Mouse (Mus musculus): Measurements from ENCODE around the gene Reep3. TPM values are rescaled to one million over a fixed set of nuclear protein-coding genes. Genes with fewer than 3 reads are reported as not detected.
"Not testable (repeated sequence)": the region's sequence is repeated elsewhere in the genome, so short reads cannot be mapped to it uniquely, and the experiment has no call there.

Reep3 gene
- polyA plus RNA-seq, 1 experiment, result 13.2 TPM

DNA sequence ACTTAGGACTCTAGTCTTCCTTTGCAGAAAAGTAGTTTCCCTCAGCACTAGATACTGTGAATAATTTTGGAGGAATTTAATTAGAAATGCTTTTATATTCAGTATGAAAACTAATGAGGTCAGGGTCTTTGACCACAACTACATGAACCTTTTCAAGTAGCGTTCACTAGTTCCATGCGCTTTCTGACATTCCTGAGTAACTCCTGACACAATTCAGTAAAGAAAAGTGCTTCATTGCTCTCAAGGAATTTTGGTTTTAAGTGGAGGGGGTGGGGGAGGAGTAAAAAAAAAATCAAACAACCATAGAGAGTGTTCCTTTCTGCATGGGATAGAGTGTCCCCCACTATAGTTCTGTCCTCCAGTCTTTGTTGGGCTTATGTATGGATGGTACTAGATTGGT, 23.9 kb upstream of the Reep3 start:
- Histone ChIP-seq H3K4me3 (ENCODE audit: control insufficient read depth, insufficient read depth, low read length) (no peak overlapping the region), H3K27me3 (ENCODE audit: control insufficient read depth, insufficient read depth, low read length) (peaks cover 2% of the 10 kb centered on the region; the same call in 1 of the 2 replicates), H3K27ac (ENCODE audit: control insufficient read depth, insufficient read depth, low read length) (no peak overlapping the region), H3K4me1 (replicated peaks; ENCODE audit: control insufficient read depth, insufficient read depth, low read length) (peaks cover 6% of the 10 kb centered on the region), H3K36me3 (ENCODE audit: control insufficient read depth, insufficient read depth, low read length) (no peaks in the 10 kb centered on the region)
- TF ChIP-seq CTCF (IDR thresholded peaks at IDR 0.05; ENCODE audit: borderline replicate concordance, control insufficient read depth, extremely low read depth, insufficient read depth, low read length, poor library complexity) (no peak), POLR2A (IDR thresholded peaks at IDR 0.05; ENCODE audit: control insufficient read depth, extremely low read depth, insufficient read depth, low read length, poor library complexity) (no peak)
- 96% methylated on average over 2 of the region's 2 CpGs for WGBS
- DNase-seq, result no peak

DNA sequence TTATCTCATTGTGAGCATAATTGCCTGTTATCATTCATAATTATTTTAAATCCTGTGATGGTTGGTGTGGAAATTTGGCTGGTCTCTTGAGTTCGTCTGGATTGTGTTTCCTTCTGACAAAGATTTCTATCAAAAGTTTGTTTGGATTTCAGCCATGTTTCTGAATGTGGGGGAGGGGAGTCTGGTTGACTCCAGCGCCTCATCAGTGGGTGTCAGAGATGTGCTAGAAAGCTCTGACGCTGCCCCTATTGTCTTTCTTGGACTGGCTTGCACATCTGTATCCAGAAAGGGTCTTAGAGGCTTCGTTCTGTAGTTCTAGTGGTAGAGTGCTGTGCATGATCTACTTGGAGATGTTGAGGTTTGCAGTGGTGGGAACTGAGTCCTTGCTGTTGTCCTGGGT, 23.4 kb upstream of the Reep3 start:
- Histone ChIP-seq H3K27me3 (ENCODE audit: control insufficient read depth, insufficient read depth, low read length) (no peaks in the 10 kb centered on the region), H3K27ac (ENCODE audit: control insufficient read depth, insufficient read depth, low read length) (no peak overlapping the region), H3K4me1 (replicated peaks; ENCODE audit: control insufficient read depth, insufficient read depth, low read length) (peaks cover 8% of the 10 kb centered on the region), H3K4me3 (ENCODE audit: control insufficient read depth, insufficient read depth, low read length) (no peak overlapping the region), H3K36me3 (ENCODE audit: control insufficient read depth, insufficient read depth, low read length) (no peaks in the 10 kb centered on the region)
- 83% methylated on average over 4 of the region's 4 CpGs for WGBS
- DNase-seq, result no peak
- no peak for TF ChIP-seq POLR2A (IDR thresholded peaks at IDR 0.05; ENCODE audit: control insufficient read depth, extremely low read depth, insufficient read depth, low read length, poor library complexity)
- no peak for TF ChIP-seq CTCF (IDR thresholded peaks at IDR 0.05; ENCODE audit: borderline replicate concordance, control insufficient read depth, extremely low read depth, insufficient read depth, low read length, poor library complexity)

DNA sequence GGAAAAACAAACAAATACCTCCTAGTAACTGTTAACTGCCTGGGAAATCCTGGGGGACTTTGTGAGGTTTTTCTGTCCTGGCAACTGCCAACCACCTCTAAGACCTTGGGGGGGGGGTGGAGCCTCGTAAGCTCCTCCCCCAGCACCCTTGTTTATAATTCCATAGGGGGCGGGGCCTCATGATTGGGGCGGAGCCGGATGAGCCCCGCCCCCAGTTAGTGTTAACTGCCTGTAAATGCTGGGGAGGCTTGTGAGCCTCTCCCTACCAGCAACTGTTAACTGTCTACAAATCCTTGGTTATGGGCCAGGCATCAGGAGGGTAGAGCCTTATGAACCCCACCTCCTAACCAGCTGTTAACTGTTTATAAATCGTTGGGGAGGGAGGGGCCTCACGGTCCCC, 22.5 kb upstream of the Reep3 start:
- no peak overlapping the region for H3K4me3 ChIP-seq (ENCODE audit: control insufficient read depth, insufficient read depth, low read length)
- H3K4me1 ChIP-seq (replicated peaks; ENCODE audit: control insufficient read depth, insufficient read depth, low read length), result peaks cover 11% of the 10 kb centered on the region
- WGBS, result 83% methylated on average over 7 of the region's 7 CpGs
- no peak for TF ChIP-seq POLR2A (IDR thresholded peaks at IDR 0.05; ENCODE audit: control insufficient read depth, extremely low read depth, insufficient read depth, low read length, poor library complexity)
- no peaks in the 10 kb centered on the region for H3K36me3 ChIP-seq (ENCODE audit: control insufficient read depth, insufficient read depth, low read length)
- no peak for DNase-seq
- H3K27me3 ChIP-seq (ENCODE audit: control insufficient read depth, insufficient read depth, low read length), result no peaks in the 10 kb centered on the region
- H3K27ac ChIP-seq (ENCODE audit: control insufficient read depth, insufficient read depth, low read length), result no peak overlapping the region

DNA sequence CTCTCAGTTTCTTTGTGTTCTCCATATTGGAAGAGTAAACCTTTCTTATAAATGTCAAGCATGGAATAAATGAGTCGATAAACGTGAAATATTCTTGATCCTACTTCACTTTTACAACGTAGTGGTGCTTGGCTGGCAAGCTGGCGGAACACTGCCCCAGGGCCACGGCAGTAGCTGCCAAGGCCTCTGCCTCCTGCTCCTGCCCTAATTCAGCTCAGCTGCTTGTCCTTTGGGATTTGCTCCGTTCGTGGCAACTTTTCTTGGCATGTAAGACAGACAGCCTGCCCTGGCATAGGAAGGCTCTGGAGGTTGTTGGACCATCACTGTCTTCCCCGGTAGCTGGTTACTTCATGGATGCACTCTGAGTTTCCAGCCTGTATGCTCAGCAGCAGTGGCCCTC, 19.5 kb upstream of the Reep3 start:
- WGBS, result 89% methylated on average over 8 of the region's 8 CpGs
- TF ChIP-seq CTCF (IDR thresholded peaks at IDR 0.05; ENCODE audit: borderline replicate concordance, control insufficient read depth, extremely low read depth, insufficient read depth, low read length, poor library complexity) (no peak), POLR2A (IDR thresholded peaks at IDR 0.05; ENCODE audit: control insufficient read depth, extremely low read depth, insufficient read depth, low read length, poor library complexity) (no peak)
- Histone ChIP-seq H3K4me3 (ENCODE audit: control insufficient read depth, insufficient read depth, low read length) (no peak overlapping the region), H3K27ac (ENCODE audit: control insufficient read depth, insufficient read depth, low read length) (no peak overlapping the region), H3K27me3 (ENCODE audit: control insufficient read depth, insufficient read depth, low read length) (no peaks in the 10 kb centered on the region), H3K36me3 (ENCODE audit: control insufficient read depth, insufficient read depth, low read length) (no peaks in the 10 kb centered on the region), H3K4me1 (replicated peaks; ENCODE audit: control insufficient read depth, insufficient read depth, low read length) (peaks cover 18% of the 10 kb centered on the region)
- no peak for DNase-seq

DNA sequence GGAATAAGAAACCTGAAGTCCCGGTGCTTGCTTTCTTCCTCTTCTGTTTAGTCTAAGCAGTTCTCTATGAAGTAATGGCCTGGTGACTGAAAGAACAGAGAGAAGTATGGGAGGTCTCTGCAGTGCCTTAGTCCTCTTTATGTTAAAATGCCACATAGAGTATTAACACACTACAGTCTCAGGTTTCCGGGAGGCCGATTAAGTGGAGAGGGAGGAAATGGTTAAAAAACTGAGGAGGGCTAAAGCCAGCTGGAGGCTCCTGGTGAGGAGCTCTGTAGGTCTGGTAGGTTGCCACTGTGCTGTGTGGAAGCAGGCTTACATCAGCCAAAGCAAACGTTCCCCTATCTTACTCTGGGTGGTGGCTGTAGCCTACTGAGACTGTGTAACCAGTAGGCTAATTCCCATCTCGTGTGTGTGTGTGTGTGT, 18.9 kb upstream of the Reep3 start:
- TF ChIP-seq CTCF (IDR thresholded peaks at IDR 0.05; ENCODE audit: borderline replicate concordance, control insufficient read depth, extremely low read depth, insufficient read depth, low read length, poor library complexity) (no peak), POLR2A (IDR thresholded peaks at IDR 0.05; ENCODE audit: control insufficient read depth, extremely low read depth, insufficient read depth, low read length, poor library complexity) (no peak)
- Histone ChIP-seq H3K27me3 (ENCODE audit: control insufficient read depth, insufficient read depth, low read length) (no peaks in the 10 kb centered on the region), H3K27ac (ENCODE audit: control insufficient read depth, insufficient read depth, low read length) (no peak overlapping the region), H3K4me3 (ENCODE audit: control insufficient read depth, insufficient read depth, low read length) (no peak overlapping the region), H3K36me3 (ENCODE audit: control insufficient read depth, insufficient read depth, low read length) (no peaks in the 10 kb centered on the region), H3K4me1 (replicated peaks; ENCODE audit: control insufficient read depth, insufficient read depth, low read length) (peaks cover 18% of the 10 kb centered on the region)
- no peak for DNase-seq
- 24% methylated on average over 5 of the region's 5 CpGs for WGBS

DNA sequence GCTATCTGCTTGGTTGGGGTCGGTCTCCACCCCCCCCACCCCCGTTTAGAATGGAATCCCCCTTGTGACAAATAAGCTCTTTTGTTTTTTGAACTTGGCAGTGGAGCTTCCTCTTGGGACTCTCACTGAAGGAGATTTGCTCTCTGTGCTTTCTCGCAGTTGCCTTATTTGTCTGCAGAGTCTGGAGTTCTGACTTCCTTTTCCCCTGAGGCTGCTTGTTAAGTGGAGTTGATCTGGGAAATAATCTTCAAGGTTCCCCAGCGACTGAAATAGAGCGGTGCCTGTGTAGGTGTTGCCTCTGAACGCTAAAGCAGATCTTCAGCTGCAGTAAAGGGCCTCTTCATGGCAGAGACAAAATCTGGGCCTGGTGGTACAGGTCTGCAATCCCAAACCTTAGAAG, 18.4 kb upstream of the Reep3 start:
- TF ChIP-seq CTCF (IDR thresholded peaks at IDR 0.05; ENCODE audit: borderline replicate concordance, control insufficient read depth, extremely low read depth, insufficient read depth, low read length, poor library complexity) (no peak), POLR2A (IDR thresholded peaks at IDR 0.05; ENCODE audit: control insufficient read depth, extremely low read depth, insufficient read depth, low read length, poor library complexity) (no peak)
- Histone ChIP-seq H3K4me1 (replicated peaks; ENCODE audit: control insufficient read depth, insufficient read depth, low read length) (peaks cover 18% of the 10 kb centered on the region), H3K36me3 (ENCODE audit: control insufficient read depth, insufficient read depth, low read length) (no peaks in the 10 kb centered on the region), H3K4me3 (ENCODE audit: control insufficient read depth, insufficient read depth, low read length) (no peak overlapping the region), H3K27ac (ENCODE audit: control insufficient read depth, insufficient read depth, low read length) (peak overlapping the region; percentile 9; the same call in 1 of the 2 replicates), H3K27me3 (ENCODE audit: control insufficient read depth, insufficient read depth, low read length) (no peaks in the 10 kb centered on the region)
- no peak for DNase-seq
- 31% methylated on average over 6 of the region's 6 CpGs for WGBS

DNA sequence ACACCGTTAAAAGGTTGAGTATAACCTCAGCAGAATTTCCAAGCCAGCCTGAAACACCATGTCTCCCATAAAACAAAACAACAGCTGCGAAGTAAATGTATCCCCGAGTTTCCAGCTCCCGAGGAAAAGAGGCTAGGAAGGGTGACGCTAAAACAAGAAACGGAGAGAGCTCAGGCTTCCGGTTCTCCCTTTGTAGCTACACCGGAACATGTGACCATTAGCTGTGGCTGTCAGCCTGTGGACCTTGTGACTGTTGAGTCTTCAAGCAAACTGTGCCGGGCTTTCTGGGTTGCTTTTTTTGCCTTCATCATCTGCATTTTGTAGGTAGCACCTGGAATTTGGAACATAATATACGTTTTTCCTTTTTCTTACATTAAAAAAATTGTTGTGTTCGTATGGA, 17.1 kb upstream of the Reep3 start:
- H3K27ac ChIP-seq (ENCODE audit: control insufficient read depth, insufficient read depth, low read length), result no peak overlapping the region
- whole genome bisulfite sequencing, result 94% methylated on average over 11 of the region's 11 CpGs
- no peaks in the 10 kb centered on the region for H3K36me3 ChIP-seq (ENCODE audit: control insufficient read depth, insufficient read depth, low read length)
- TF ChIP-seq CTCF (IDR thresholded peaks at IDR 0.05; ENCODE audit: borderline replicate concordance, control insufficient read depth, extremely low read depth, insufficient read depth, low read length, poor library complexity) (no peak), POLR2A (IDR thresholded peaks at IDR 0.05; ENCODE audit: control insufficient read depth, extremely low read depth, insufficient read depth, low read length, poor library complexity) (no peak)
- no peaks in the 10 kb centered on the region for H3K27me3 ChIP-seq (ENCODE audit: control insufficient read depth, insufficient read depth, low read length)
- no peak for DNase-seq
- peaks cover 18% of the 10 kb centered on the region for H3K4me1 ChIP-seq (replicated peaks; ENCODE audit: control insufficient read depth, insufficient read depth, low read length)
- no peak overlapping the region for H3K4me3 ChIP-seq (ENCODE audit: control insufficient read depth, insufficient read depth, low read length)

DNA sequence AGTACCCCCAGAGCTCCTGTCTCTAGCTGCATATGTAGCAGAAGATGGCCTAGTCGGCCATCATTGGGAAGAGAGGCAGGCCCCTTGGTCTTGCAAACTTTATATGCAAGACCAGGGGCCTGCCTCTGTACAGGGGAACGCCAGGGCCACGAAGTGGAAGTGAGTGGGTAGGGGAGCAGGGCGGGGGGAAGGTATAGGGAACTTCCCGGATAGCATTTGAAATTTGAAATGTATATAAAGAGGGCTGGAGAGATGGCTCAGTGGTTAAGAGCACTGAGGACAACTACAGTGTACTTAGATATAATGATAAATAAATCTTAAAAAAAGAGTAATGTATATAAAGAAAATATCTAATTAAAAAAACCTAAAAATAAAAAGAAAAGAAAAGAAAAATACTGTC, 16.2 kb upstream of the Reep3 start:
- DNase-seq; H3K27ac ChIP-seq (ENCODE audit: control insufficient read depth, insufficient read depth, low read length); H3K4me3 ChIP-seq (ENCODE audit: control insufficient read depth, insufficient read depth, low read length); H3K27me3 ChIP-seq (ENCODE audit: control insufficient read depth, insufficient read depth, low read length); H3K36me3 ChIP-seq (ENCODE audit: control insufficient read depth, insufficient read depth, low read length): not testable (repeated sequence)
- H3K4me1 ChIP-seq (replicated peaks; ENCODE audit: control insufficient read depth, insufficient read depth, low read length), result peaks cover 18% of the 10 kb centered on the region
- 67% methylated on average over 5 of the region's 5 CpGs for WGBS
